Mouse (Mus musculus) kidney, embryonic 15.5 days (tissue): ENCODE data around the gene Pear1. TPM values are rescaled to one million over a fixed set of nuclear protein-coding genes. Genes with fewer than 3 reads are reported as not detected.
"Not testable (repeated sequence)": the region's sequence is repeated elsewhere in the genome, so short reads cannot be mapped to it uniquely, and the experiment has no call there.

Source experiments
- ATAC-seq: fragments of 200-750 bp; cut with Nextera tagmentation; replicated peaks from 2 replicates; pipeline ENCODE4 v1.8.0; 2017; ENCODE audit warnings: moderate TSS enrichment; ENCODE audit not compliant: low FRiP score
- H3K27ac ChIP-seq: fragments of 300-500 bp; sonication (generic); 2 replicates; pipeline ENCODE4 v1.5.1; 2015; ENCODE audit warnings: mild to moderate bottlenecking, inconsistent platforms
- H3K27me3 ChIP-seq: fragments of 300-500 bp; sonication (generic); 2 replicates; pipeline ENCODE4 v1.6.1; 2015; ENCODE audit warnings: inconsistent platforms
- H3K36me3 ChIP-seq: fragments of 300-500 bp; sonication (generic); 2 replicates; pipeline ENCODE4 v1.6.1; 2015; ENCODE audit warnings: inconsistent platforms
- H3K4me1 ChIP-seq: fragments of 300-500 bp; sonication (generic); 2 replicates; pipeline ENCODE4 v1.6.1; 2015; ENCODE audit warnings: inconsistent platforms
- H3K4me2 ChIP-seq: fragments of 300-500 bp; sonication (generic); 2 replicates; pipeline ENCODE4 v1.6.1; 2015; ENCODE audit warnings: moderate library complexity, mild to moderate bottlenecking, inconsistent platforms
- H3K4me3 ChIP-seq: fragments of 300-500 bp; sonication (generic); replicated peaks from 2 replicates; pipeline ENCODE4 v1.5.1; 2015; ENCODE audit warnings: mild to moderate bottlenecking, inconsistent platforms
- H3K9ac ChIP-seq: fragments of 300-500 bp; sonication (generic); 2 replicates; pipeline ENCODE4 v1.6.1; 2015; ENCODE audit warnings: mild to moderate bottlenecking, inconsistent platforms
- H3K9me3 ChIP-seq: fragments of 300-500 bp; sonication (generic); replicated peaks from 2 replicates; pipeline ENCODE4 v1.6.1; 2016; ENCODE audit warnings: inconsistent platforms
- whole genome bisulfite sequencing: fragments of 180-500 bp; shearing (Covaris S2); methylation state at CpG from one replicate; pipeline ENCODE4 v1.1.7; 2015; ENCODE audit warnings: mixed read lengths; 5-methylcytosine and 5-hydroxymethylcytosine counted together
- polyA plus RNA-seq: library from polyadenylated mRNA; unstranded; fragments of >200 nt; fragmentation: Nextera tagmentation; extraction: Ambion mirVana; gene quantifications from 2 replicates; pipeline ENCODE4 v1.2.1, GENCODE M21; 2015

Gene Pear1
- 40.8 and 51.0 TPM in 2 replicates for polyA plus RNA-seq

DNA sequence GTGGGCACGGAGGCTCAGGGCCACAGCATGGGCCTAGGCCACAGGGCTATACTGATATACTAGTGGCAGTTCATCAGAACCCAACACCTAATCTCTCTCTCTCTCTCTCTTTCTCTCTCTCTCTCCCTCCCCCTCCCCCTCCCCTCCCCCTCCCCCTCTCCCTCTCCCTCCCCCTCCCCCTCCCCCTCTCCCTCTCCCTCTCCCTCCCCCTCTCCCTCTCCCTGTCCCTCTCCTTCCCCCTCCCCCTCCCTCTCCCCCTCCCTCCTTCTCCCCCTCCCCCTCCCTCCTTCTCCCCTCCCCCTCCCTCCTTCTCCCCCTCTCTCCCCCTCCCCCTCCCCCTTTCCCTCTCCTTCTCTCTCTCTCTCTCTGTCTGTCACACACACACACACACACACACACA, at the start of gene Pear1:
Gene Pear1, minus strand, starts transcription at position 101 of the 400 bp plus-strand sequence.
- not testable (repeated sequence) for H3K27ac ChIP-seq
- 83% methylated on average over 1 of the region's 1 CpGs for WGBS

DNA sequence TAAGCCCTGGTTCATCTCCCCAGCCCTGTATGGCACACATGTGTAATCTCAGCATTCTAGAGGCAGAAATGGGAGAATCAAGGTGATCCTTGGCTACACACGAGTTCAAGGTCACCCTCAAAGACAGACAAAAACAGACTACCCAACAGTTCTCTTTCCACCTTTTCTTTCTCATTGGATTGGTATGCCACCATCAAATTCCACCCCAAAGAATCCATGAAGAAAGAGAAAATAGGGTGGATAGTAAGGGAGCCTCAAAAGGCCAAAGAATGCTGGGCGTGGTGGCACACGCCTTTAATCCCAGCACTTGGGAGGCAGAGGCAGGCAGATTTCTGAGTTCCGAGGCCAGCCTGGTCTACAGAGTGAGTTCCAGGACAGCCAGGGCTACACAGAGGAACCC, 40.0 kb upstream of the Pear1 start:
- not testable (repeated sequence) for H3K9ac ChIP-seq, H3K9me3 ChIP-seq, H3K27me3 ChIP-seq, ATAC-seq, H3K27ac ChIP-seq, H3K4me2 ChIP-seq, H3K4me1 ChIP-seq, H3K4me3 ChIP-seq
- H3K36me3 ChIP-seq, result peaks cover 91% of the 10 kb centered on the region
- 93% methylated on average over 4 of the region's 4 CpGs for WGBS

More for the DNA sequence above, at the start of gene Pear1:
- not testable (repeated sequence) for H3K27me3 ChIP-seq, H3K36me3 ChIP-seq, H3K9ac ChIP-seq, ATAC-seq, H3K4me3 ChIP-seq, H3K9me3 ChIP-seq, H3K4me1 ChIP-seq, H3K4me2 ChIP-seq

DNA sequence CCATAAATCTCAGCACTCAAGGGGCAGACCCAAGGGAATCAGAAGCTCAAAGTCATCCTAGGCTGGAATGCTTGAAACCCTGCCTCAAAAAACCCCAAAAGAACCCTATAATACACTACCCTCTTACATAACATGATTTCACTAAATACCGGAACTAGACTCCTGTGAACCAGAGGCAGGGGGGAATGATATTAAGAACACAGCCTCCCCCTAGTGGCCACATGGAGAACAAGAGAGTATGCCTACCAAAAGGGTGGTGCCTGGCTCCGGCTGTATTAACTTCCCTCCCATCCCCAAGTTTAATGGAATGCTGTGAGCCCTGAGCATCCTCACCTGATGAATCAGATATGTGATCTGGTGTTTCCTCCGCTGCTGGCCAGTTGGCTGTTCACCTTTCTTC, 35.7 kb upstream of the Pear1 start:
- H3K27ac ChIP-seq, result no peak overlapping the region
- no peaks in the 10 kb centered on the region for H3K4me1 ChIP-seq
- no peak overlapping the region for H3K4me2 ChIP-seq
- no peak overlapping the region for H3K9ac ChIP-seq
- H3K27me3 ChIP-seq, result no peaks in the 10 kb centered on the region
- H3K36me3 ChIP-seq, result peaks cover 85% of the 10 kb centered on the region
- peak; percentile 40; the same call in 1 of the 2 replicates for ATAC-seq
- whole genome bisulfite sequencing, result 25% methylated on average over 3 of the region's 3 CpGs
- H3K4me3 ChIP-seq, result no peak overlapping the region
- H3K9me3 ChIP-seq, result no peaks in the 10 kb centered on the region

DNA sequence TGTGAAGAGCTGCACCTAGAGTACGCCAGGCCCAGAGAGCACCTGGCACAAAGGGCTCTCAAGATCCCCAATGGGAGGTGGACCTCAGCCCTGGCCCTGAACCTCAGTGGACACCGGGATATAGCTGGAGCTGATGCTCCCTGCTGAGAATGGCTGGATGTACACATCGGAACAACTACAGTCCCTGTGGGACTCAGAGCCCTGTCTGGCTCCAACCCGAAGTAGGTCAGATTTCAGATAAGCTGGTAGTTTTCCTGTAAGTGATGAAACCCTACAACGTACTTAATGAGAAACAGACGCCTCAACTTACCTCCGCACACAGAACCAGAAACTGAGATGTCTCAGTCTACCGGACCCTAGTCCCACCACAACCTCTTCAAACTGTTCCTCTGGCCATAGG, 33.6 kb upstream of the Pear1 start:
- no peaks in the 10 kb centered on the region for H3K27me3 ChIP-seq
- no peak overlapping the region for H3K27ac ChIP-seq
- ATAC-seq, result no peak
- no peak overlapping the region for H3K4me2 ChIP-seq
- WGBS, result 92% methylated on average over 8 of the region's 8 CpGs
- H3K9ac ChIP-seq, result no peak overlapping the region
- H3K4me1 ChIP-seq, result no peaks in the 10 kb centered on the region
- no peaks in the 10 kb centered on the region for H3K9me3 ChIP-seq
- H3K4me3 ChIP-seq, result no peak overlapping the region
- peaks cover 69% of the 10 kb centered on the region for H3K36me3 ChIP-seq

DNA sequence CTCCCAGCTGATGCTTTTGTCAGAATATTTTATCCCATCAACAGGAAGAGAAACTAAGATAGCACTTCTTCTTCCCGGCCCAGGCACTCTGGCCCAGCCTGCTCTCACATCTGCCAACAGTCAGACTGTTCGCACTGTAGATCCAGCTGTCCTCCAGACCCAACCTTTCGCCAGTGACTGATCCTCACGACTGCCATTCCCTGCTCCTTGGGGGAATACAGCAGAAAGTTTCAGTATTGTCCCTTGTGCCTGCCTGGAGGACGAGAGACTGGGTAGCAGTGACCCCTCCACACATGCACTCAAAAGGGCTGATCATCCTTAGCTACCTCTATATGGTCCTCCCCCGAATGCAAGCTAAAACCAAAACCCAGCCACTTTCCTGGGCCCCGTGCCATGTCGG, 31.8 kb upstream of the Pear1 start:
- no peak for ATAC-seq
- Histone ChIP-seq H3K27ac (no peak overlapping the region), H3K9me3 (no peaks in the 10 kb centered on the region), H3K27me3 (no peaks in the 10 kb centered on the region), H3K36me3 (peaks cover 53% of the 10 kb centered on the region), H3K9ac (no peak overlapping the region), H3K4me1 (no peaks in the 10 kb centered on the region), H3K4me2 (no peak overlapping the region), H3K4me3 (no peak overlapping the region)
- 90% methylated on average over 8 of the region's 8 CpGs for WGBS

DNA sequence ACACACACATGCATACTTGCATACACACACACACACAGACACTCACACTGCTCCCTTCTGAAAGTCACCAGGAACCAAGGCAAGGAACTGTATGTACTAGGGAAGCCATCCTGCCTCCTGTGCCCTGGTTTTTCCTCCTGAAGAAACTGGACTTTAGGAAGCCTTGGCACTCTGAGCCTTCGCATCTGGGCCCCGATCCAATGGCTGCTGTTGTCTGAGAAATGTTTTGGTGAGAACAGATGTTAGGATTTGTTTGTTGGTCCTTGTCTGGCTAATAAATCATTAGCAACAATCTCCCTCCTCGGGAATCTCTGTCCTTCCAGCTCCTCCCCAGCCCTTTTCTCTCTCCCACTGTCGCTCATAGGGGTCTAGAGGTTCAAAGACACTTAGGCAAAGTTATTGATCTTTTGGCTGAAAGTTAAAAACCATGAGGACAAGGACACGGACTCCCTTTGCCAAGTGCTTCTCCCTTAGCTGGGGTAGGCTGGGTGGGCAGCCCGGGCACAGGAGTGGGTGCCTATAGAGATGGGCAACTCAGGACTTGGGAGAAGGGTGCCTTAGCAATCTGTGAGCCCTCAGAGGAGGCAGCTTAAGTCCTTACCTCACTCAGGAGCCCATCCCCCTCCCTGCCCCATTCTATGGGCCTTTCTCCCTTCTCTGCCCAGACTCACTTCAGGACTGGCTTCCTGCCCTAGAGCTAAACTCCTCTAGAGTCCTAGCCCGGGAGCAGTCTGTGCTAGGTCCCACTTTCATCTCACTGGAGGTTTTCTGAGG, 30.9 kb upstream of the Pear1 start:
- 49% methylated on average over 7 of the region's 7 CpGs for WGBS
- Histone ChIP-seq H3K27me3 (no peaks in the 10 kb centered on the region), H3K4me3 (no peak overlapping the region), H3K27ac (no peak overlapping the region), H3K4me2 (no peak overlapping the region), H3K4me1 (no peaks in the 10 kb centered on the region), H3K9me3 (no peaks in the 10 kb centered on the region), H3K9ac (no peak overlapping the region), H3K36me3 (peaks cover 43% of the 10 kb centered on the region)
- ATAC-seq, result no peak

DNA sequence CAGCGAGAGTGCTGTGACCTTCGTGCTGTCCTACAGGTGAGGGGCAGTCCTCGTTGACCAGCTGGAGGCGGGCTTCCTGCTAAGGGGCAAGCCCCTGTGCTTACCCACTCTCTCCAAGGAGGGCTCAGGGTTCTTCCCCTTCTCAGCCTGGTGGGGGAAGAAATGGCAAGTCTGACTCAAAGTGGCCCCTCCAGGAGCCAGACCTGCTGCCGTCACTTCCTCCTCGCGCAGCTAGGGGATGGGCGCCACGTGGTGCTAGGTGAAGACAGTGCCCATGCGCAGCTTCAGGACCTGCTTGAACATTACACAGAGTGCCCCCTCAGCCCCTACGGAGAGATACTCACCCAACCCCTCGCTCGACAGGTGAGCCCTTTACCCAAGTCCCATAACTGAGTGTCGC, 25.0 kb upstream of the Pear1 start:
- no peak overlapping the region for H3K4me3 ChIP-seq
- H3K4me2 ChIP-seq, result no peak overlapping the region

DNA sequence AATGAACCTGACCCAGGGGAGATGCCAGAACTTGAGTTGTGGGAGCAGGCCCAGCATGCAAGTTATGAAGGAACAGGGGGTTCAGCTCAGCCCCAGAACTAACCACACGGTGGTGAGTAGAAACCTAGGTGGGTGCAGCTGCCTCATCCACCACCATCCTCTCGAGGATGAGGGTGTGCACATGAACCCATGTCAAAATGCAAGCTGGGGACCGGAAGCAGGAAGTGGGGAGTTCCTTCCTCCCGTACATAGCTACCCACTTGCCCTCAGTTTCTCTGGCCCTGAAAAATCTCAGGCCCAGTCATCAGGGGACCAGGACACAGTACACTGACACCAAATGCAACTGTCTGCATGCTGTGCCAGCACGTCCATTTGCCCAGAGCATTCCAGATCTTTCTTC, 23.6 kb upstream of the Pear1 start:
- no peak overlapping the region for H3K27ac ChIP-seq
- H3K27me3 ChIP-seq, result no peaks in the 10 kb centered on the region
- no peak overlapping the region for H3K9ac ChIP-seq
- no peak overlapping the region for H3K4me2 ChIP-seq
- ATAC-seq, result no peak
- H3K36me3 ChIP-seq, result no peaks in the 10 kb centered on the region
- no peaks in the 10 kb centered on the region for H3K4me1 ChIP-seq
- 77% methylated on average over 5 of the region's 5 CpGs for WGBS
- no peaks in the 10 kb centered on the region for H3K9me3 ChIP-seq
- no peak overlapping the region for H3K4me3 ChIP-seq

More for the DNA sequence above, 25.0 kb upstream of the Pear1 start:
- Histone ChIP-seq H3K27me3 (no peaks in the 10 kb centered on the region), H3K9ac (no peak overlapping the region), H3K4me1 (no peaks in the 10 kb centered on the region), H3K36me3 (no peaks in the 10 kb centered on the region), H3K9me3 (no peaks in the 10 kb centered on the region), H3K27ac (no peak overlapping the region)
- ATAC-seq, result no peak
- 82% methylated on average over 14 of the region's 14 CpGs for WGBS

DNA sequence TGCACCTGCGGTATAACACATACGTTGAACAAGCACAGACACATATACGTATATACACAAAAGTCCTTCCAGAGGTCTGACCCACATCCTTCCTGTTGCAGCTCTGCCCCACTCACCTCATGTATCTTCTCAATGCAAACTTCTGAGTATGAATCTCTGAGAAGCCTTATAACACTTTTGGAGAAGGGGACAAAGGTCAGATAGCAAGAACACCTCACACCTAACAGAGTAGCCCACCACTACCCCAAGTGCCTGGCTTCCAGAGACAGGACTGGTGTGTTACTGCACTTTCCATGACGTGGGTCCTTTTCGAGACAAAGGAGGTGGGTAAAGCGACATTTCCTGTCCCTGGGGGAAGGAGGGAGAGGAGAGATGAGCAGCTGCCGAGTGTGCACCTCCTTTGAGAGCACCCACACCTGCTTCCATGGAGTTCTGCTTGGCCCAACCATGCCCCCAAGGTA, 22.6 kb upstream of the Pear1 start, which contains the start of gene Sh2d2a:
Gene Sh2d2a, plus strand, starts transcription at position 106 of the 461 bp plus-strand sequence.
- ATAC-seq, result no peak

DNA sequence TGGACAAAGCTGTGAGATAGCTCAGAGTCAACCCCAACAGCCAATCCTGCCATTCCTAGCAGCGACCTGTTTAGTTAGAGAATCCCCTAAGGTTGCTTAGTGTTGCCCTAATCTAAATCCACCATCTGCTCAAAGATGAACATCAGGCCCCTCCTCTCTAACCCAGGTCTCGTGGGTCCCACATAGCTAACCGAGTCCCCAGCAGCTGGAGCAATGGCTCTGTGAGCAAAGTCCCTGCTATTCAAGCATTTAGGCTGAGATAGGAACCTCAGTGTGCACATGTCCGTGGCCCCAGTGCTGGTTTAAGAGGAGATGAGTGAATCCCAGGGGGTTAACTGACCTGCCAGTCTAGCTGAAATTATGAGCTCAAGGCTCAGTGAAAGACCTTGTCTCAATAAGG, 22.1 kb upstream of the Pear1 start:
- no peak overlapping the region for H3K4me3 ChIP-seq
- no peak overlapping the region for H3K9ac ChIP-seq
- no peaks in the 10 kb centered on the region for H3K27me3 ChIP-seq
- no peak overlapping the region for H3K4me2 ChIP-seq
- ATAC-seq, result no peak
- WGBS, result 64% methylated on average over 4 of the region's 4 CpGs
- H3K9me3 ChIP-seq, result no peaks in the 10 kb centered on the region
- H3K27ac ChIP-seq, result no peak overlapping the region
- H3K4me1 ChIP-seq, result no peaks in the 10 kb centered on the region
- no peaks in the 10 kb centered on the region for H3K36me3 ChIP-seq

More for the DNA sequence above, 22.6 kb upstream of the Pear1 start, which contains the start of gene Sh2d2a:
- WGBS, result 70% methylated on average over 7 of the region's 7 CpGs
- no peaks in the 10 kb centered on the region for H3K9me3 ChIP-seq
- H3K4me1 ChIP-seq, result no peaks in the 10 kb centered on the region
- H3K36me3 ChIP-seq, result no peaks in the 10 kb centered on the region
- no peaks in the 10 kb centered on the region for H3K27me3 ChIP-seq
- no peak within 1 kb of the TSS for H3K4me2 ChIP-seq
- H3K4me3 ChIP-seq, result no peak within 1 kb of the TSS
- no peak within 1 kb of the TSS for H3K27ac ChIP-seq
- H3K9ac ChIP-seq, result no peak within 1 kb of the TSS

DNA sequence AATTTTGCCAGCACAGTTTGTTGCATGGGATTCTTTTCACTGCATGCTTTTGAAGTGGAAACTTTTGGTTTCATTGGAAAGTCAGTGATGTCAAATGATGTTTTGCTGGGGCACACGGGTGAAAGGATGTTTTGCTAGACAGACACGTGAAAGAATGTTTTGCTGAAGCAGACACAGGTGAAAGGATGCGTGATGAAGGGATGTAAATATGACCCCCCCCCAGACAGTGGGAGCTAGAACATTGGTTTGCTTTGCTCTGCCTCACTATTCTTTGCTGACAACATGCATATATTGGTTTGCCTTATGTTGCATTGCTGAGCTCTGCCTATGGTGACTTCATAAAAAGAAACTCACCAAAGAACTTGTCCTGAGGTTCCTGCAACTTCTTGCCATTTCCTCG, 20.9 kb upstream of the Pear1 start:
- no peak overlapping the region for H3K4me2 ChIP-seq
- 83% methylated on average over 4 of the region's 4 CpGs for WGBS
- no peak overlapping the region for H3K27ac ChIP-seq
- H3K36me3 ChIP-seq, result no peaks in the 10 kb centered on the region
- H3K9me3 ChIP-seq, result no peaks in the 10 kb centered on the region
- no peaks in the 10 kb centered on the region for H3K27me3 ChIP-seq
- no peaks in the 10 kb centered on the region for H3K4me1 ChIP-seq
- no peak overlapping the region for H3K9ac ChIP-seq
- no peak overlapping the region for H3K4me3 ChIP-seq
- ATAC-seq, result no peak

DNA sequence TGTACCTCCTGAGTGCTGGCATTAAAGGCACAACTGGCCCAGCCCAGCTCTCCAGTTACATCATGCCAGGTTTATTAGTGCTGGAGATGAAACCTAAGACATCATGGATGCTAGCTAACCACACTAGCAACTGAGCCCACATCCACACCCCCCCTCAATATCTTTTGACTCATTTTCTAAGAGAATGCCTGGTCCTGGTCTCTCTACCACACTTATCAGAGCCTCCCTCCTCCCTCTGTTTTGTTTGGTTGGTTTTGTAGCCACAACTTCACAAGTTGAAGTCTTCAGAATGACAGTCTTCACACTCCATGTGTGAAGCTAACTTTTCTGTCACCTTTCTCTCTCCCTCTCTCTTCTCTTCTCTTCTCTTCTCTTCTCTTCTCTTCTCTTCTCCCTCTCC, 16.8 kb upstream of the Pear1 start:
- H3K9ac ChIP-seq, result no peak overlapping the region
- no peaks in the 10 kb centered on the region for H3K9me3 ChIP-seq
- H3K36me3 ChIP-seq, result no peaks in the 10 kb centered on the region
- H3K4me1 ChIP-seq, result no peaks in the 10 kb centered on the region
- no peak overlapping the region for H3K4me3 ChIP-seq
- ATAC-seq, result no peak
- H3K27me3 ChIP-seq, result no peaks in the 10 kb centered on the region
- no peak overlapping the region for H3K4me2 ChIP-seq
- H3K27ac ChIP-seq, result no peak overlapping the region

DNA sequence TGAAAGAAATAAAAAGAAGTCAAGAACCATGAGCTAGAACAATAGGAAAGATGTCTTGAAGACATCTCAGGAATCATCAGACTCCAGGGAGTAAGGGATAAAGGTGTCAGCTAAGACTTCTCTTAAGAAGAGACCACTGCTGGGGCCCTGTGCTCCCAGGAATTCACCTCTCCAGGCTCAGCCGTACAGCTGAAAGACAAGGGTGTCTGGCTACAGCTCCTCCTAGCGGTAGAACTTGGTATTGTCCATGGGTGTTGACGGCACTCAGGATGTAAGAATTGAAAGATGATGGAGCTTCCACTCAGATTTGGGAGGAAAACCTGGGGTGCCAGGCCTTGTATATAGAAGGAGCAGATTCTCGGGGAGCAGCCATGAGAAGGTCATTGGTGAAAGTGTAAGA, 14.5 kb upstream of the Pear1 start:
- H3K4me1 ChIP-seq, result no peaks in the 10 kb centered on the region
- no peak overlapping the region for H3K4me3 ChIP-seq
- no peaks in the 10 kb centered on the region for H3K36me3 ChIP-seq
- 4% methylated on average over 4 of the region's 4 CpGs for WGBS
- no peak overlapping the region for H3K27ac ChIP-seq
- no peaks in the 10 kb centered on the region for H3K27me3 ChIP-seq
- no peaks in the 10 kb centered on the region for H3K9me3 ChIP-seq
- no peak overlapping the region for H3K4me2 ChIP-seq
- H3K9ac ChIP-seq, result no peak overlapping the region
- no peak for ATAC-seq
